Mouse (Mus musculus): ENCODE measurements at regions not wholly inside any gene's neighbourhood (a gene's known extent, or its start where the extent isn't known, plus 50 kb on each side); places are given as distances from the start of the nearest gene placed in this dataset.

- no peak for DNase-seq (ENCODE audit: extremely low spot score in 1 of 2, low spot score in 1 of 2)
Observed at GRCm38 (mm10) chr6:67116306-67116705, 79.0 kb upstream of the Gadd45a start.

- no peak for DNase-seq (ENCODE audit: extremely low spot score in 1 of 2, low spot score in 1 of 2)
Observed at GRCm38 (mm10) chr6:67115505-67116303, 78.4 kb upstream of the Gadd45a start.

DNA sequence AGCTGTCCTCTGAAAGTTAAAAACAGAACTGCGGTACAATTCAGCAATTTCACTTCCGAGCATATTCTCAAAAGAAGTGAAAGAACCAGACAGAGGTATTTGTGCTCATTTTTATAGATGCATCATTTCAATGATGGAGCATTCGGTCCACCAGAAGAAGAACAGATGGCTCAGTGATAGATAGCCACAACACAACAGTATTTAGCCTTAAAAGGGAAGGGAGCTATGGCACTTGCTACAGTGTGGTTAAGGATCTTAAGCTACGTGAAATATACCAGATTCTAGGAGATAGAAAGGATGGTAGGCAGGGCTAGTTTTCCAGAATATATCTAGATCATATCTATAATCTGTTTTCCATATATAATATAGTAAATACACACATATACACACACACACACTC, 77.5 kb upstream of the Gadd45a start:
- DNase-seq (ENCODE audit: extremely low spot score in 1 of 2, low spot score in 1 of 2): no peak

DNA sequence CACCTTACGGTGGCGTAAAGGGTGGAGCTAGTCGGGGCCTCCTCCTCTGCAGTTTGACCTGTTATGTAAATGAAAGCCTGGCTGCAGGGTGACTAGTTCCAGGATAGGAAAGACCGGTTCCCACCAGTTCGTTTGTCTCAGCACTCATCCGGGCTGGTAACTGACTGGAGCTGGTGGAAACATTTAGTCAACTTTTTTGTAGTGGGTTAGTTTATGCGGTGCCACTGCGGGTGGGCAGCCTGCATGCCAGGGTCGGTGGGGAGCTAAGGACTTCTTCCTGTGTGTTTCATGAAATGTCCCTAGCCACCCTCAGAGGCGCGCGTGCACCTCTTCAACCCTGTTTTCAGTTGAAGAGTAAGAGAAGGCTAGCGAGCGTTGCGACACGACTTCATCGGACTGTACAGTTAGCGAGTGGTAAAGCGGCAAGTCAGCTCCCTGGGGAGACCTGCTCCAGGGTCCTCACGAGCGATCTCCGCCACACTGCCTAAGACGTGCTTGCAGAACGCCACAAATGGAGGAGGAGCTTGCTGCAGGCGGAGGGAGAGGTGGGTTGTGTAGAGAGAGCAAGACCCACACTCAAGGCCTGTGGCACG, 76.5 kb upstream of the Gadd45a start:
- no peak for DNase-seq (ENCODE audit: extremely low spot score in 1 of 2, low spot score in 1 of 2)

- no peak for DNase-seq (ENCODE audit: extremely low spot score in 1 of 2, low spot score in 1 of 2)
Observed at GRCm38 (mm10) chr6:67113261-67113660, 76.0 kb upstream of the Gadd45a start.

DNA sequence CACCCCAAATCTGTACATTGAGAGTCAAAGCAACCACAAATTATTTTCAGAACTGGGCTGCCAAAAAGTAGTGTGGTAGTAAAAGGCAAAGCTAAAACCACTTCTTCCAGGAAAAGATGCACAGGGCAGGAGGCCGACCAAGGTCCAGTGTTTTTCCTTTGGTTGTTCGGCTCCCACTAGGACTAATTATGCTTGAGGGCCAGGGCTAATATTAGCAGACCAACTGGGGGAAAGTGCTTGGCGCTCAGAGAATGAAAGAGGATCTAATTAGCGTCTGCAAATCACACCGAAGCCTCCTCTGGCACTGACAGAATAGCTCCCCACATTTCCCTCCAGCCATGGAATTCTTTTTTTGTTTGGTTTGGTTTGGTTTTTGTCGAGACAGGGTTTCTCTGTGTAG, 75.1 kb upstream of the Gadd45a start:
- no peak for DNase-seq (ENCODE audit: extremely low spot score in 1 of 2, low spot score in 1 of 2)

DNA sequence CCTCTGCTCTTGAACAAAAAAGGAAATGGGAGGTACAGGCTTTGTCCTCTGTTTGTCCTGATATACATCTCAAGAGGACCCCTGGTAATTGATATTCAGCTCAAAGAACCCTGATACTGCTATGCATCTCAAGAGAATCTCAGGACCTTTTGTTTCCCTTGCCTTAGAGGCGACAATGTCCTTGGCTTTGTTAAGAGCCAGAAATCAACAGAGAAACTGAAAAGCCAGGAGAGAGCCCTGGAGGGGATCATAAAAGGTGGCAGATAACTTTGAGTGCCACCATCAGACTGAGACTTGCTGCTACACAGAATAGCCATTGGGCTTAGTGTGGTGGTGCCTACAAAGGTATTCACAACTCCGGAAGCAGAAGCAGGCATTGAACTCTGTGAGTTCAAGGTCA, 74.3 kb upstream of the Gadd45a start:
- no peak for DNase-seq (ENCODE audit: extremely low spot score in 1 of 2, low spot score in 1 of 2)

GRCm38 (mm10) chr6:67110391-67110790, 73.1 kb upstream of the Gadd45a start:
- DNase-seq (ENCODE audit: extremely low spot score in 1 of 2, low spot score in 1 of 2): no peak

DNA sequence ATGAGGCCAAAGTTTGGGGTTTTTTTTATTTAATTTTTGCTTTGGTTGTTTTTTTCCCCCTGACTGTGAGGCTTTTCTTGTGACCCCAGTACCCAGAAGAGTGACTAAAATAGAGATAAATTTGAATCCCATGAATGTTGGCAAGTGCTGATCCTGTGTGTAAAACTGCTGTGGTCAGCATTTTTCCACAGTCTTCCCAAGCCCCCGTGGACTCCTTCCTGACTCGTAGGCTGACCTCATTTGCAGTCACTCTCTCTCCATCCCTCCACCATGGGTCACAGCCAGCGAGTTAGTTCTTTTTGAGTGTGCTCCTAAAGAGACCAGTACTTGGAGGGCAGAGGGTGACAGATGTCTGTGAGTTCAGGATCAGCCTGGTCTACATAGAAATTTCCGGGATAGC, 72.5 kb upstream of the Gadd45a start:
- no peak for DNase-seq (ENCODE audit: extremely low spot score in 1 of 2, low spot score in 1 of 2)

DNA sequence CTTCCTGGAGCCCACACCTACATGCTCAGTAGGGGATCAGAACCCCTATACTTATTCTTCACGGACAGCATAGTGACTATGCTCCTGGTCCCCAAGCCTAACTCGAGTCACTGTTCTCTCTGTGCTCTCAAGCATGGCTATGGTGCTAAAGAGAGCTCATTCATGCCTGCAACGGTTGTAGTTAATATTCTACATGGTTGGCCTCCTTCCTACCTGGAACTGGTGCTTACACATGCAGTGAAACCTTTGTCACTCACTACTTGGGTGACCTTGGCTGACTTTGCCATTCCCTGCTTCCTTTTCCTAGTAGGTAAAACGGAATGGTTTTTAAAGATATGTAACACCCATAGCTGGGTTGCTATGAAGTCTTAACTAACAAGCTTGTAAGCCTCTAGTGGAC, 70.3 kb upstream of the Gadd45a start:
- DNase-seq (ENCODE audit: extremely low spot score in 1 of 2, low spot score in 1 of 2): no peak

- DNase-seq (ENCODE audit: extremely low spot score in 1 of 2, low spot score in 1 of 2): no peak
Observed at GRCm38 (mm10) chr6:67106493-67106892, 69.2 kb upstream of the Gadd45a start.

DNA sequence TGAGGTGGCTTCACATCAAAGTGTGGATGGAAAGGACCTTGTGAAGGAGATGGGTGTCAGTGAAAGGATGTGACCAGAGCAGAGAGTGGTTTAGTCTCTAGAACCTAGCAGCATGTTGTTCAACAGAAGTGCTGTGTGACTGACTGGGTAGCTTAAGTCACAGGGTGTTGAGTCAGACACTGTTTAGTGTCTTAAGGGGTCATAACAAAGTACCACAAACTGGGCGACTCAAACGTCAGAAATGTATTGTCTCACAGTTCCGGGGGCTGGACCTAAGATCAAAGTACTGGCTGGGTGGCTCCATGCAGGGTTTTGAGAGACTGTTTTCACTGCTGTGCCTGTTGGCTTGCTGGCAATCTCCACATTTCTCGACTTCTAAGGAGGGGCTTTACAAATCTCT, 68.1 kb upstream of the Gadd45a start:
- no peak for DNase-seq (ENCODE audit: extremely low spot score in 1 of 2, low spot score in 1 of 2)

DNA sequence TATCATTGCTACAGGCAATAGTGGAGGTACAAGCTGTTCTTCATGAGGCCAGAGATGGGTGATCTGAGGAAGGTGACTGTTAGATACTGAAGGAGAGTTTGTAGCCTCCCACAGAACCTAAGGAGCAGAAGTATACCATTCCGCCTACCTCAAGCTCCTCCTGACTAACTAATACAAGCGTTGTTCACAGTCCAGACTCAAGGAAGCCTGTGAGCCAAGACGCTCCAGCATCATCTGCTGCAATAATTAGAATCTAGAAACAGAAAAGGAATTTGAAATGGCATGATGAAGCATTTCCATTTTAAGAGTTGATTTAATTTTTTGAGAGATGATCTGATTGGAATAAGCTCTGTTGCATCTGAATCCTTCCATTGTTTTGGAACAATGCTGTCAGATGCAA, 66.9 kb upstream of the Gadd45a start:
- peak in 1 of 2 experiments; percentile 34 for DNase-seq (ENCODE audit: extremely low spot score in 1 of 2, low spot score in 1 of 2)

GRCm38 (mm10) chr6:67102541-67103134, 65.4 kb upstream of the Gadd45a start:
- DNase-seq (ENCODE audit: extremely low spot score in 1 of 2, low spot score in 1 of 2): peak in 1 of 2 experiments; percentile 49

GRCm38 (mm10) chr6:67102014-67102413, 64.8 kb upstream of the Gadd45a start:
- peak in 1 of 2 experiments; percentile 24 for DNase-seq (ENCODE audit: extremely low spot score in 1 of 2, low spot score in 1 of 2)

DNA sequence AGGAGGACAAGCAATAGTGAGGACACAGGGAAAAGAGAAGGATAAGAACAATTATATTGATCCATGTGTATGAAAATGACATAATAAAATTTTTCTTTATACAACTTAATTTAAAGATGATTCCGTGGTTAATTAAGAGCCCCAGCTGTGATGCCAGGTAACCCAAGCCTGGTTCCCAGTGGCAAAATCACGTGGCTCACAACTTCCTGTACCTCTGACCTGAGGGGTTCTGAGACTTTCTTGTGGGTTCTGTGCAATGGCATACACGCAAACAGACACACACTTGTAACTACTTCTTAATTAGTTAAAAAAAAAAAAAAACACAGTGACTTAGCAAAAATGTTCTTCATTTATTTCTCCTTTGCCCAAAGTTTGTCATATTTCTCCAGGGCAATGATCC, 57.2 kb upstream of the Gadd45a start:
- DNase-seq (ENCODE audit: extremely low spot score in 1 of 2, low spot score in 1 of 2): no peak

GRCm38 (mm10) chr6:67093128-67093527, 55.9 kb upstream of the Gadd45a start:
- DNase-seq (ENCODE audit: extremely low spot score in 1 of 2, low spot score in 1 of 2): no peak

- no peak for DNase-seq (ENCODE audit: extremely low spot score in 1 of 2, low spot score in 1 of 2)
Observed at GRCm38 (mm10) chr6:67090150-67090549, 52.9 kb upstream of the Gadd45a start.

GRCm38 (mm10) chr6:67089530-67090140, 52.4 kb upstream of the Gadd45a start:
- no peak for DNase-seq (ENCODE audit: extremely low spot score in 1 of 2, low spot score in 1 of 2)

DNA sequence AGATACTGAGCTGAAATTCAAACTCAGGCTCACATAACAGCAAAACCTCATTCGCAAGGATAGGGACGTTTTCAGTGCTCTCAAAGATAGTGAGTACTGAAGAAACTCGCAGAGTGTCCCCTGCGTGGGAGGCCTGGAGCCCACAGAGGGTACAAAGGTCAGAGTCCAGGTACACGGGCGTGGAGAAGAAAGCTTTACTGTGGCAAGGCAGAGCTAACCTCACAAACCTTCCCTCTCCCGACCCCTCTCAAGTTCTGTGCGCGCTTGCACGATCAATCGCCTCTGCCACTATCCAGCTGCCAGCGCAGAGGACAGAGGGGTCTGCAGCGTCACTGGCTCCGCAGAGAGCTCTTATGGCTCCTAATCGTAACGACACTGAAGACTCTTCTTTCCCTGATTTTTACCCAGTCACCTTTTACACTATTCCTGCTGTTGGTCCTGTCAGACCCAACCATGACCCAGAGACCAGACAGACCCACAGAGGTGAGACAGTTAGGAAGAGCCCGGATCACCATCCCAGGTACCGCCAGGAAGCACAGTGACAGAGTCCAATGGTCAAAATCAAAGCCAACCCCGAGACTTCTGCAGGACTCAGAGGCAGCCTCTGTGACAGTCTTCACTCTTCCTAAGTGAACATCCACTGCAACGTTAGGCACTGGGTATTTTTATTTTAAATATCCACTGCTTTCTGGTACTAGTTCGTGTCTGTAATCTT, 51.6 kb upstream of the Gadd45a start:
- DNase-seq (ENCODE audit: extremely low spot score in 1 of 2, low spot score in 1 of 2): no peak

Data from frontal cortex, adult 2 months (tissue).